Mouse (Mus musculus) embryonic facial prominence, embryonic 11.5 days (tissue): Measurements from ENCODE around the gene Plrg1. TPM values are rescaled to one million over a fixed set of nuclear protein-coding genes. Genes with fewer than 3 reads are reported as not detected.

Source experiments
- ATAC-seq: fragments of 200-750 bp; cut with Nextera tagmentation; replicated peaks from 2 replicates; pipeline ENCODE4 v1.8.0; 2017; ENCODE audit warnings: low read depth; ENCODE audit not compliant: insufficient number of reproducible peaks, low FRiP score, low TSS enrichment
- DNase-seq: peaks from one replicate; pipeline ENCODE4 v3.0.0-alpha.2; 2015; ENCODE audit warnings: low spot score
- H3K27ac ChIP-seq: fragments of 300-500 bp; sonication (generic); replicated peaks from 2 replicates; pipeline ENCODE4 v1.5.1; 2014; ENCODE audit warnings: mild to moderate bottlenecking, low read depth, low read length, control low read depth
- H3K27me3 ChIP-seq: fragments of 300-500 bp; sonication (generic); 2 replicates; pipeline ENCODE4 v1.6.1; 2014; ENCODE audit warnings: mild to moderate bottlenecking, low read length, moderate library complexity, mixed read lengths; ENCODE audit not compliant: control insufficient read depth, insufficient read depth
- H3K36me3 ChIP-seq: fragments of 300-500 bp; sonication (generic); replicated peaks from 2 replicates; pipeline ENCODE4 v1.6.1; 2014; ENCODE audit warnings: low read depth, mild to moderate bottlenecking, low read length, moderate library complexity, mixed read lengths; ENCODE audit not compliant: control insufficient read depth, insufficient read depth
- H3K4me1 ChIP-seq: fragments of 300-500 bp; sonication (generic); 2 replicates; pipeline ENCODE4 v1.6.1; 2014; ENCODE audit warnings: low read length, mixed read lengths; ENCODE audit not compliant: control insufficient read depth, insufficient read depth
- H3K4me2 ChIP-seq: fragments of 300-500 bp; sonication (generic); 2 replicates; pipeline ENCODE4 v1.6.1; 2014; ENCODE audit warnings: low read depth, mild to moderate bottlenecking, control low read depth, low read length, moderate library complexity
- H3K4me3 ChIP-seq: fragments of 300-500 bp; sonication (generic); 2 replicates; pipeline ENCODE4 v1.5.1; 2014; ENCODE audit warnings: low read depth, low read length, control low read depth
- H3K9ac ChIP-seq: fragments of 300-500 bp; sonication (generic); replicated peaks from 2 replicates; pipeline ENCODE4 v1.6.1; 2014; ENCODE audit warnings: mild to moderate bottlenecking, control low read depth, low read length
- H3K9me3 ChIP-seq: fragments of 300-500 bp; sonication (generic); replicated peaks from 2 replicates; pipeline ENCODE4 v1.6.1; 2016; ENCODE audit warnings: mild to moderate bottlenecking, low read length, inconsistent platforms, mixed read lengths; ENCODE audit not compliant: control insufficient read depth
- WGBS: fragments of 180-500 bp; shearing (Covaris S2); extraction: QIAGEN DNeasy Blood & Tissue Kit; methylation state at CpG from one replicate; pipeline ENCODE4 v1.1.7; 2014; 5-methylcytosine and 5-hydroxymethylcytosine counted together
- polyA plus RNA-seq: library from polyadenylated mRNA; unstranded; fragments of >200 nt; fragmentation: Nextera tagmentation; extraction: Ambion mirVana; gene quantifications from 2 replicates; pipeline ENCODE4 v1.2.1, GENCODE M21; 2014

The Plrg1 gene
- 141 TPM in 2 replicates for polyA plus RNA-seq

- Histone ChIP-seq H3K9ac (peak within 1 kb of the TSS; percentile 83), H3K4me3 (peak within 1 kb of the TSS; percentile 84), H3K4me1 (no peaks in the 10 kb centered on the region), H3K27ac (peak within 1 kb of the TSS; percentile 52; the same call in 1 of the 2 replicates), H3K27me3 (no peaks in the 10 kb centered on the region), H3K9me3 (no peaks in the 10 kb centered on the region), H3K4me2 (peak within 1 kb of the TSS; percentile 74), H3K36me3 (peaks cover under 1% of the 10 kb centered on the region; the same call in 1 of the 2 replicates)
- WGBS = under 1% methylated on average over 61 of the region's 61 CpGs
- ATAC-seq (peak; percentile 98), DNase-seq (peak; percentile 97)
Observed at GRCm38 (mm10) chr3:83055281-83056038, at the start of gene Plrg1. Plrg1 (plus strand) TSS chr3:83055522.

- ATAC-seq = no peak
- DNase-seq = no peak
- H3K4me2 ChIP-seq = no peak within 1 kb of the TSS
- H3K9me3 ChIP-seq = no peaks in the 10 kb centered on the region
- H3K4me1 ChIP-seq = no peaks in the 10 kb centered on the region
- no peaks in the 10 kb centered on the region for H3K36me3 ChIP-seq
- H3K9ac ChIP-seq = no peak within 1 kb of the TSS
- no peak within 1 kb of the TSS for H3K4me3 ChIP-seq
- WGBS = 44% methylated on average over 7 of the region's 7 CpGs
- no peak within 1 kb of the TSS for H3K27ac ChIP-seq
- no peaks in the 10 kb centered on the region for H3K27me3 ChIP-seq
Observed at GRCm38 (mm10) chr3:83007557-83007956, 47.8 kb upstream of the Plrg1 start, which contains the start of gene Fgg. Fgg (plus strand) TSS chr3:83007724.

- H3K4me2 ChIP-seq = no peak overlapping the region
- H3K27ac ChIP-seq = no peak overlapping the region
- no peak for ATAC-seq
- H3K27me3 ChIP-seq = no peaks in the 10 kb centered on the region
- H3K9ac ChIP-seq = no peak overlapping the region
- H3K9me3 ChIP-seq = no peaks in the 10 kb centered on the region
- no peak overlapping the region for H3K4me3 ChIP-seq
- DNase-seq = no peak
- no peaks in the 10 kb centered on the region for H3K4me1 ChIP-seq
- whole genome bisulfite sequencing = 79% methylated on average over 11 of the region's 11 CpGs
- H3K36me3 ChIP-seq = no peaks in the 10 kb centered on the region
Observed at GRCm38 (mm10) chr3:83010291-83010690, 45.0 kb upstream of the Plrg1 start.

GRCm38 (mm10) chr3:83011136-83011535, 44.2 kb upstream of the Plrg1 start:
- Histone ChIP-seq H3K4me2 (no peak overlapping the region), H3K27me3 (no peaks in the 10 kb centered on the region), H3K4me3 (no peak overlapping the region), H3K9ac (no peak overlapping the region), H3K4me1 (no peaks in the 10 kb centered on the region), H3K36me3 (no peaks in the 10 kb centered on the region), H3K9me3 (no peaks in the 10 kb centered on the region), H3K27ac (no peak overlapping the region)
- WGBS = 96% methylated on average over 4 of the region's 4 CpGs
- no peak for ATAC-seq
- no peak for DNase-seq

GRCm38 (mm10) chr3:83011565-83011964, 43.8 kb upstream of the Plrg1 start:
- H3K4me3 ChIP-seq = no peak overlapping the region
- H3K27me3 ChIP-seq = no peaks in the 10 kb centered on the region
- ATAC-seq = no peak
- 76% methylated on average over 4 of the region's 4 CpGs for whole genome bisulfite sequencing
- H3K27ac ChIP-seq = no peak overlapping the region
- H3K9ac ChIP-seq = no peak overlapping the region
- H3K4me1 ChIP-seq = no peaks in the 10 kb centered on the region
- DNase-seq = no peak
- H3K4me2 ChIP-seq = no peak overlapping the region
- H3K36me3 ChIP-seq = no peaks in the 10 kb centered on the region
- H3K9me3 ChIP-seq = no peaks in the 10 kb centered on the region

GRCm38 (mm10) chr3:83012636-83013035, 42.7 kb upstream of the Plrg1 start:
- Histone ChIP-seq H3K9me3 (no peaks in the 10 kb centered on the region), H3K27ac (no peak overlapping the region), H3K27me3 (no peaks in the 10 kb centered on the region), H3K9ac (no peak overlapping the region), H3K36me3 (no peaks in the 10 kb centered on the region), H3K4me2 (no peak overlapping the region), H3K4me1 (no peaks in the 10 kb centered on the region), H3K4me3 (no peak overlapping the region)
- WGBS = 93% methylated on average over 19 of the region's 19 CpGs
- ATAC-seq (no peak), DNase-seq (no peak)

GRCm38 (mm10) chr3:83013951-83014350, 41.4 kb upstream of the Plrg1 start:
- 83% methylated on average over 10 of the region's 10 CpGs for WGBS
- Histone ChIP-seq H3K4me1 (no peaks in the 10 kb centered on the region), H3K36me3 (no peaks in the 10 kb centered on the region), H3K27ac (no peak overlapping the region), H3K9me3 (no peaks in the 10 kb centered on the region), H3K4me2 (no peak overlapping the region), H3K9ac (no peak overlapping the region), H3K27me3 (no peaks in the 10 kb centered on the region), H3K4me3 (no peak overlapping the region)
- no peak for DNase-seq
- no peak for ATAC-seq

- Histone ChIP-seq H3K27ac (no peak overlapping the region), H3K27me3 (no peaks in the 10 kb centered on the region), H3K9me3 (no peaks in the 10 kb centered on the region), H3K36me3 (no peaks in the 10 kb centered on the region), H3K4me3 (no peak overlapping the region), H3K4me1 (no peaks in the 10 kb centered on the region), H3K4me2 (no peak overlapping the region), H3K9ac (no peak overlapping the region)
- WGBS = 81% methylated on average over 1 of the region's 1 CpGs
- DNase-seq (no peak), ATAC-seq (no peak)
Observed at GRCm38 (mm10) chr3:83016236-83016635, 39.1 kb upstream of the Plrg1 start.
